Mouse (Mus musculus) neural tube, embryonic 14.5 days (tissue): Measurements from ENCODE around the gene Cldn15. TPM values are rescaled to one million over a fixed set of nuclear protein-coding genes. Genes with fewer than 3 reads are reported as not detected.
"Not testable (repeated sequence)": the region's sequence is repeated elsewhere in the genome, so short reads cannot be mapped to it uniquely, and the experiment has no call there.

Experiments
- ATAC-seq: fragments of 200-750 bp; cut with Nextera tagmentation; 2 replicates; pipeline ENCODE4 v1.8.0; 2017; ENCODE audit warnings: low read depth, mild to moderate bottlenecking, moderate TSS enrichment, moderate library complexity
- H3K27ac ChIP-seq: fragments of 300-500 bp; sonication (generic); 2 replicates; pipeline ENCODE4 v1.5.1; 2014; ENCODE audit warnings: low read depth, mild to moderate bottlenecking, control low read depth, low read length, moderate library complexity, mixed read lengths
- H3K27me3 ChIP-seq: fragments of 300-500 bp; sonication (generic); 2 replicates; pipeline ENCODE4 v1.6.1; 2014; ENCODE audit warnings: low read length; ENCODE audit not compliant: control insufficient read depth, insufficient read depth
- H3K36me3 ChIP-seq: fragments of 300-500 bp; sonication (generic); 2 replicates; pipeline ENCODE4 v1.6.1; 2014; ENCODE audit warnings: low read length, mixed read lengths; ENCODE audit not compliant: control insufficient read depth, insufficient read depth
- H3K4me1 ChIP-seq: fragments of 300-500 bp; sonication (generic); 2 replicates; pipeline ENCODE4 v1.6.1; 2014; ENCODE audit warnings: low read length; ENCODE audit not compliant: control insufficient read depth, insufficient read depth
- H3K4me2 ChIP-seq: fragments of 300-500 bp; sonication (generic); 2 replicates; pipeline ENCODE4 v1.6.1; 2014; ENCODE audit warnings: mild to moderate bottlenecking, low read depth, low read length, control low read depth
- H3K4me3 ChIP-seq: fragments of 300-500 bp; sonication (generic); 2 replicates; pipeline ENCODE4 v1.5.1; 2014; ENCODE audit warnings: low read depth, low read length, control low read depth, mixed read lengths
- H3K9ac ChIP-seq: fragments of 300-500 bp; sonication (generic); replicated peaks from 2 replicates; pipeline ENCODE4 v1.6.1; 2014; ENCODE audit warnings: low read depth, mild to moderate bottlenecking, control low read depth, low read length, mixed read lengths
- H3K9me3 ChIP-seq: fragments of 300-500 bp; sonication (generic); 2 replicates; pipeline ENCODE4 v1.6.1; 2016; ENCODE audit warnings: low read length; ENCODE audit not compliant: control insufficient read depth
- WGBS: fragments of 180-500 bp; shearing (Covaris S2); extraction: QIAGEN DNeasy Blood & Tissue Kit; methylation state at CpG from one replicate; pipeline ENCODE4 v1.1.7; 2014; 5-methylcytosine and 5-hydroxymethylcytosine counted together
- polyA plus RNA-seq: library from polyadenylated mRNA; unstranded; fragments of >200 nt; fragmentation: Nextera tagmentation; extraction: Ambion mirVana; gene quantifications from 2 replicates; pipeline ENCODE4 v1.2.1, GENCODE M21; 2014

The Cldn15 gene
- polyA plus RNA-seq, 1 experiment from 2014 or later: 0.12 TPM

- no peak overlapping the region for H3K9ac ChIP-seq
- no peak overlapping the region for H3K27ac ChIP-seq
- WGBS: 88% methylated on average over 5 of the region's 5 CpGs
- no peaks in the 10 kb centered on the region for H3K9me3 ChIP-seq
- H3K4me1 ChIP-seq: no peaks in the 10 kb centered on the region
- no peaks in the 10 kb centered on the region for H3K36me3 ChIP-seq
- no peak overlapping the region for H3K4me2 ChIP-seq
- no peak for ATAC-seq
- H3K27me3 ChIP-seq: no peaks in the 10 kb centered on the region
- no peak overlapping the region for H3K4me3 ChIP-seq
These were observed 33.5 kb upstream of the Cldn15 start for GRCm38 (mm10) chr5:136932956-136933355.

- Histone ChIP-seq H3K36me3 (no peaks in the 10 kb centered on the region), H3K9ac (no peak overlapping the region), H3K27me3 (no peaks in the 10 kb centered on the region), H3K4me1 (no peaks in the 10 kb centered on the region), H3K9me3 (no peaks in the 10 kb centered on the region), H3K4me2 (no peak overlapping the region), H3K27ac (no peak overlapping the region), H3K4me3 (no peak overlapping the region)
- WGBS: 94% methylated on average over 6 of the region's 6 CpGs
- ATAC-seq: no peak
These were observed 32.5 kb upstream of the Cldn15 start for GRCm38 (mm10) chr5:136933930-136934329.

- ATAC-seq: no peak
- Histone ChIP-seq H3K36me3 (no peaks in the 10 kb centered on the region), H3K9me3 (no peaks in the 10 kb centered on the region), H3K27me3 (no peaks in the 10 kb centered on the region), H3K9ac (no peak overlapping the region), H3K4me3 (no peak overlapping the region), H3K4me1 (no peaks in the 10 kb centered on the region), H3K4me2 (no peak overlapping the region), H3K27ac (no peak overlapping the region)
- 68% methylated on average over 7 of the region's 7 CpGs for WGBS
These were observed 30.3 kb upstream of the Cldn15 start for GRCm38 (mm10) chr5:136935905-136936695.

- WGBS: 88% methylated on average over 6 of the region's 6 CpGs
These were observed 29.7 kb upstream of the Cldn15 start for GRCm38 (mm10) chr5:136936750-136937149.

GRCm38 (mm10) chr5:136937621-136938020 is 28.8 kb upstream of the Cldn15 start:
- no peak overlapping the region for H3K4me2 ChIP-seq
- no peaks in the 10 kb centered on the region for H3K9me3 ChIP-seq
- H3K4me1 ChIP-seq: no peaks in the 10 kb centered on the region
- no peaks in the 10 kb centered on the region for H3K36me3 ChIP-seq
- no peak overlapping the region for H3K27ac ChIP-seq
- no peak for ATAC-seq
- H3K9ac ChIP-seq: no peak overlapping the region
- H3K4me3 ChIP-seq: no peak overlapping the region
- WGBS: 89% methylated on average over 5 of the region's 5 CpGs
- H3K27me3 ChIP-seq: no peaks in the 10 kb centered on the region

More at GRCm38 (mm10) chr5:136936750-136937149, 29.7 kb upstream of the Cldn15 start:
- H3K27me3 ChIP-seq: no peaks in the 10 kb centered on the region
- no peak for ATAC-seq
- H3K4me3 ChIP-seq: no peak overlapping the region
- H3K36me3 ChIP-seq: no peaks in the 10 kb centered on the region
- H3K4me2 ChIP-seq: no peak overlapping the region
- H3K4me1 ChIP-seq: no peaks in the 10 kb centered on the region
- no peak overlapping the region for H3K27ac ChIP-seq
- no peak overlapping the region for H3K9ac ChIP-seq
- no peaks in the 10 kb centered on the region for H3K9me3 ChIP-seq

GRCm38 (mm10) chr5:136939284-136939683 is 27.1 kb upstream of the Cldn15 start:
- H3K27me3 ChIP-seq: no peaks in the 10 kb centered on the region
- ATAC-seq: no peak

GRCm38 (mm10) chr5:136940029-136940428 is 26.4 kb upstream of the Cldn15 start:
- H3K4me2 ChIP-seq, ATAC-seq, H3K4me3 ChIP-seq, H3K27me3 ChIP-seq, H3K9ac ChIP-seq, H3K9me3 ChIP-seq, H3K27ac ChIP-seq, H3K4me1 ChIP-seq, H3K36me3 ChIP-seq: not testable (repeated sequence)
- 92% methylated on average over 6 of the region's 6 CpGs for WGBS

More at GRCm38 (mm10) chr5:136939284-136939683, 27.1 kb upstream of the Cldn15 start:
- Histone ChIP-seq H3K4me3 (no peak overlapping the region), H3K9me3 (no peaks in the 10 kb centered on the region), H3K4me2 (no peak overlapping the region), H3K9ac (no peak overlapping the region), H3K36me3 (no peaks in the 10 kb centered on the region), H3K4me1 (no peaks in the 10 kb centered on the region), H3K27ac (no peak overlapping the region)
- 69% methylated on average over 7 of the region's 7 CpGs for WGBS

- Histone ChIP-seq H3K27ac (no peak overlapping the region), H3K9ac (no peak overlapping the region), H3K4me3 (no peak overlapping the region), H3K36me3 (no peaks in the 10 kb centered on the region), H3K4me1 (no peaks in the 10 kb centered on the region), H3K27me3 (no peaks in the 10 kb centered on the region), H3K4me2 (no peak overlapping the region), H3K9me3 (no peaks in the 10 kb centered on the region)
- 91% methylated on average over 12 of the region's 12 CpGs for WGBS
- no peak for ATAC-seq
These were observed 25.4 kb upstream of the Cldn15 start for GRCm38 (mm10) chr5:136940845-136941560.

GRCm38 (mm10) chr5:136942781-136943180 is 23.6 kb upstream of the Cldn15 start:
- H3K4me2 ChIP-seq: no peak overlapping the region
- H3K27me3 ChIP-seq: no peaks in the 10 kb centered on the region
- H3K9ac ChIP-seq: no peak overlapping the region
- H3K27ac ChIP-seq: no peak overlapping the region
- no peaks in the 10 kb centered on the region for H3K4me1 ChIP-seq
- H3K36me3 ChIP-seq: no peaks in the 10 kb centered on the region
- no peak for ATAC-seq
- H3K4me3 ChIP-seq: no peak overlapping the region
- H3K9me3 ChIP-seq: no peaks in the 10 kb centered on the region
- 83% methylated on average over 3 of the region's 3 CpGs for WGBS
